8 mouse cellular contexts compared by ENCODE assay signal in the genomic region with DNA sequence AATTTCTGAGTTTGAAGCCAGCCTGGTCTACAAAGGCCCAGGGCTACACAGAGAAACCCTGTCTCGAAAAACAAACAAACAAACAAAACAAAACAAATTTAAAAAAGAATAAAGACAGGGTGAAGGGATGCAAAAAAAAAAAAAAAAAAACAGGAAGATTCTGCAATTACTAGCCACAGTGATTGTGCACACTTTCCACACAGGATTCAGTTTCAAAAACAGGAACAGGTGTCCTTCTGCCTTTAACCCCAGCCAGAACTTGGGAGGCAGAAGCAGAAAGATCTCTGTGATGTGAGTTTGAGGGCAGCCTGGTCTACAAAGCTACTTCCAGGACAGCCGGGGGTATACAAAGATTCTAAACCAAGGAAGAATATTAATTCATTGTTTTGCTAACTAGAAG. TPM values are rescaled to one million over a fixed set of nuclear protein-coding genes. Genes with fewer than 3 reads are reported as not detected.
DNase-seq lines count a peak whose midpoint lies in the region; ATAC-seq and TF ChIP-seq lines count a peak whose summit lies in the region.

No protein-coding gene starts in this region.

- intact Hi-C loops in heart, postnatal 25 days (cut with DNase I) = no loop called here
- intact Hi-C loops in left cerebral cortex, postnatal 4 days (cut with DNase I) = no loop called here

- WGBS in heart, embryonic 10.5 days = 72% methylated on average over 2 of the region's 2 CpGs
- WGBS in forebrain, postnatal 0 days = 63% methylated on average over 2 of the region's 2 CpGs
- WGBS in liver, postnatal 0 days (ENCODE audit: insufficient replicate concordance) = 65% methylated on average over 2 of the region's 2 CpGs

- peaks cover 15% of the 10 kb centered on the region for H3K36me3 ChIP-seq in heart, embryonic 10.5 days
- peaks cover 11% of the 10 kb centered on the region for H3K36me3 ChIP-seq in C2C12 (ENCODE audit: control insufficient read depth, insufficient read depth)
- H3K36me3 ChIP-seq in forebrain, postnatal 0 days (ENCODE audit: insufficient read depth) = no peaks in the 10 kb centered on the region
- no peaks in the 10 kb centered on the region for H3K36me3 ChIP-seq in liver, postnatal 0 days (replicated peaks; ENCODE audit: insufficient read depth, low read length)

- no peak for ATAC-seq in forebrain, postnatal 0 days
- ATAC-seq in liver, postnatal 0 days = no peak

- H3K79me2 ChIP-seq in C2C12 (ENCODE audit: control insufficient read depth, insufficient read depth) = peaks cover 9% of the 10 kb centered on the region

- H3K27ac ChIP-seq in heart, embryonic 10.5 days = peak overlapping the region; percentile 95; the same call in 1 of the 2 replicates
- H3K27ac ChIP-seq in forebrain, postnatal 0 days (ENCODE audit: low read depth, low read length) = peak overlapping the region; percentile 94
- H3K27ac ChIP-seq in liver, postnatal 0 days (ENCODE audit: low read depth) = peak overlapping the region; percentile 96

- TF ChIP-seq EP300 in liver, postnatal 0 days (IDR thresholded peaks at IDR 0.05; ENCODE audit: low read depth) = no peak

- peak overlapping the region; percentile 23 for H3ac ChIP-seq in C2C12 (ENCODE audit: control insufficient read depth, insufficient read length, low read depth)

- peak; percentile 58 for DNase-seq in heart, embryonic 10.5 days (ENCODE audit: low spot score)
- DNase-seq in heart, postnatal 25 days (ENCODE audit: low spot score) = no peak
- no peak for DNase-seq in forebrain, postnatal 0 days
- DNase-seq in liver, postnatal 0 days = no peak
- no peak for DNase-seq in thymus, postnatal 25 days
- DNase-seq in left cerebral cortex, postnatal 4 days = no peak
- no peak for DNase-seq in cerebellum, postnatal 10 days

- H3K4me2 ChIP-seq in forebrain, postnatal 0 days (ENCODE audit: low read depth) = peak overlapping the region; percentile 59
- peak overlapping the region; percentile 98 for H3K4me2 ChIP-seq in liver, postnatal 0 days (ENCODE audit: low read depth, low read length)

- no peak for TF ChIP-seq CTCF in C2C12 (IDR thresholded peaks at IDR 0.05; ENCODE audit: control insufficient read depth, insufficient read depth, insufficient read length)
- TF ChIP-seq CTCF in forebrain, postnatal 0 days (IDR thresholded peaks at IDR 0.05; ENCODE audit: low read depth) = no peak
- TF ChIP-seq CTCF in liver, postnatal 0 days (IDR thresholded peaks at IDR 0.05; ENCODE audit: low read depth) = no peak

- peak overlapping the region; percentile 49 for H3K9ac ChIP-seq in forebrain, postnatal 0 days
- H3K9ac ChIP-seq in liver, postnatal 0 days (replicated peaks) = peak overlapping the region; percentile 72

- H3K4me1 ChIP-seq in heart, embryonic 10.5 days = peaks cover 27% of the 10 kb centered on the region
- peaks cover 12% of the 10 kb centered on the region for H3K4me1 ChIP-seq in forebrain, postnatal 0 days (ENCODE audit: insufficient read depth)
- H3K4me1 ChIP-seq in liver, postnatal 0 days (ENCODE audit: insufficient read depth) = peaks cover 16% of the 10 kb centered on the region

- H3K9me3 ChIP-seq in heart, embryonic 10.5 days = no peaks in the 10 kb centered on the region
- no peaks in the 10 kb centered on the region for H3K9me3 ChIP-seq in forebrain, postnatal 0 days (ENCODE audit: low read length)
- no peaks in the 10 kb centered on the region for H3K9me3 ChIP-seq in liver, postnatal 0 days (ENCODE audit: low read length)

- no peaks in the 10 kb centered on the region for H3K79me3 ChIP-seq in C2C12 (ENCODE audit: low read depth)

- peak overlapping the region; percentile 81 for H3K4me3 ChIP-seq in heart, embryonic 10.5 days
- H3K4me3 ChIP-seq in C2C12 (ENCODE audit: insufficient read depth, poor library complexity, severe bottlenecking) = peak overlapping the region; percentile 93
- H3K4me3 ChIP-seq in forebrain, postnatal 0 days (ENCODE audit: low read depth, low read length) = peak overlapping the region; percentile 88
- H3K4me3 ChIP-seq in liver, postnatal 0 days (ENCODE audit: low read depth, low read length) = peak overlapping the region; percentile 92

- no peaks in the 10 kb centered on the region for H3K27me3 ChIP-seq in heart, embryonic 10.5 days (ENCODE audit: insufficient read depth, poor library complexity, severe bottlenecking)
- H3K27me3 ChIP-seq in C2C12 (ENCODE audit: control insufficient read depth, insufficient read depth, insufficient read length) = no peaks in the 10 kb centered on the region
- H3K27me3 ChIP-seq in forebrain, postnatal 0 days (ENCODE audit: insufficient read depth, low read length) = no peaks in the 10 kb centered on the region
- H3K27me3 ChIP-seq in liver, postnatal 0 days (ENCODE audit: insufficient read depth, low read length) = no peaks in the 10 kb centered on the region

TF ChIP-seq in C2C12, 6 proteins besides CTCF, POLR2A, EP300 and RAD21:
- TF ChIP-seq MYOG (IDR thresholded peaks at IDR 0.05; ENCODE audit: control insufficient read depth, extremely low read depth, insufficient read length) (no peak), CEBPB (IDR thresholded peaks at IDR 0.05; ENCODE audit: low read depth) (no peak), MYOD1 (IDR thresholded peaks at IDR 0.05; ENCODE audit: control insufficient read depth, insufficient read length, low read depth) (peak; percentile 5)

RNA-seq across cellular contexts. Expression of a gene that starts 1.3 kb away (rescaled TPM):
- 8.2 and 9.0 TPM in 2 replicates for polyA plus RNA-seq in heart, embryonic 10.5 days (2016; fragmentation: Nextera tagmentation; extraction: Ambion mirVana)
- 10 to 100 TPM; 14.4 to 16.4 TPM for total RNA-seq in heart, postnatal 25 days (2021)
- polyA plus RNA-seq in C2C12 (2012; fragmentation: generic; extraction: Trizol) = 14.3 TPM
- total RNA-seq in forebrain, postnatal 0 days (2014; rRNA removed) = 32.8 and 33.7 TPM in 2 replicates
- 20.9 and 21.7 TPM in 2 replicates for polyA plus RNA-seq in forebrain, postnatal 0 days (2015; fragmentation: Nextera tagmentation; extraction: Ambion mirVana)
- polyA plus RNA-seq in liver, postnatal 0 days (2015; fragmentation: Nextera tagmentation; extraction: Ambion mirVana) = 5.4 and 6.6 TPM in 2 replicates
- 10 to 100 TPM; 23.8 to 25.2 TPM for total RNA-seq in left cerebral cortex, postnatal 4 days (2021)

RNA-seq across cellular contexts. Expression of a gene that starts 12.3 kb away (rescaled TPM):
- polyA plus RNA-seq in heart, embryonic 10.5 days (2016; fragmentation: Nextera tagmentation; extraction: Ambion mirVana) = 29.1 and 30.4 TPM in 2 replicates
- total RNA-seq in heart, postnatal 25 days (2021) = 1 to 10 TPM; 4.4 to 9.8 TPM
- 41.9 TPM for polyA plus RNA-seq in C2C12 (2012; fragmentation: generic; extraction: Trizol)
- 32.7 and 45.6 TPM in 2 replicates for total RNA-seq in forebrain, postnatal 0 days (2014; rRNA removed)
- polyA plus RNA-seq in forebrain, postnatal 0 days (2015; fragmentation: Nextera tagmentation; extraction: Ambion mirVana) = 35.3 and 41.7 TPM in 2 replicates
- polyA plus RNA-seq in liver, postnatal 0 days (2015; fragmentation: Nextera tagmentation; extraction: Ambion mirVana) = 12.5 and 13.0 TPM in 2 replicates
- 10 to 100 TPM; 13.9 to 14.8 TPM for total RNA-seq in left cerebral cortex, postnatal 4 days (2021)

RNA-seq across cellular contexts. Expression of a gene that starts 12.8 kb away (rescaled TPM):
- 110 and 147 TPM in 2 replicates for polyA plus RNA-seq in heart, embryonic 10.5 days (2016; fragmentation: Nextera tagmentation; extraction: Ambion mirVana)
- total RNA-seq in heart, postnatal 25 days (2021) = 1 to 10 TPM in 1 of 2 experiments, under 1 TPM in 1; 0.62 to 1.2 TPM
- polyA plus RNA-seq in C2C12 (2012; fragmentation: generic; extraction: Trizol) = 76.6 TPM
- 8.5 and 12.5 TPM in 2 replicates for total RNA-seq in forebrain, postnatal 0 days (2014; rRNA removed)
- 11.5 and 13.9 TPM in 2 replicates for polyA plus RNA-seq in forebrain, postnatal 0 days (2015; fragmentation: Nextera tagmentation; extraction: Ambion mirVana)
- 41.3 and 45.9 TPM in 2 replicates for polyA plus RNA-seq in liver, postnatal 0 days (2015; fragmentation: Nextera tagmentation; extraction: Ambion mirVana)
- total RNA-seq in left cerebral cortex, postnatal 4 days (2021) = 1 to 10 TPM; 8.2 to 10.0 TPM

RNA-seq across cellular contexts. Expression of a gene that starts 30.0 kb away (rescaled TPM):
- polyA plus RNA-seq in heart, embryonic 10.5 days (2016; fragmentation: Nextera tagmentation; extraction: Ambion mirVana) = 85.8 and 93.0 TPM in 2 replicates
- total RNA-seq in heart, postnatal 25 days (2021) = 10 to 100 TPM; 59.6 to 65.7 TPM
- polyA plus RNA-seq in C2C12 (2012; fragmentation: generic; extraction: Trizol) = 20.9 TPM
- 76.8 and 104 TPM in 2 replicates for total RNA-seq in forebrain, postnatal 0 days (2014; rRNA removed)
- polyA plus RNA-seq in forebrain, postnatal 0 days (2015; fragmentation: Nextera tagmentation; extraction: Ambion mirVana) = 500 and 554 TPM in 2 replicates
- polyA plus RNA-seq in liver, postnatal 0 days (2015; fragmentation: Nextera tagmentation; extraction: Ambion mirVana) = 13.6 and 14.2 TPM in 2 replicates
- 100 to 1,000 TPM; 579 to 594 TPM for total RNA-seq in left cerebral cortex, postnatal 4 days (2021)

RNA-seq across cellular contexts. Expression of a gene that starts 36.8 kb away (rescaled TPM):
- 8.0 and 8.8 TPM in 2 replicates for polyA plus RNA-seq in heart, embryonic 10.5 days (2016; fragmentation: Nextera tagmentation; extraction: Ambion mirVana)
- 10 to 100 TPM; 32.3 to 61.0 TPM for total RNA-seq in heart, postnatal 25 days (2021)
- polyA plus RNA-seq in C2C12 (2012; fragmentation: generic; extraction: Trizol) = 4.5 TPM
- total RNA-seq in forebrain, postnatal 0 days (2014; rRNA removed) = 16.5 and 38.3 TPM in 2 replicates
- polyA plus RNA-seq in forebrain, postnatal 0 days (2015; fragmentation: Nextera tagmentation; extraction: Ambion mirVana) = 15.2 and 16.7 TPM in 2 replicates
- polyA plus RNA-seq in liver, postnatal 0 days (2015; fragmentation: Nextera tagmentation; extraction: Ambion mirVana) = 3.0 and 8.2 TPM in 2 replicates
- 10 to 100 TPM; 52.8 to 58.0 TPM for total RNA-seq in left cerebral cortex, postnatal 4 days (2021)
